Mouse (Mus musculus) myocyte (in vitro differentiated cells): ENCODE results near the gene Rcor3.

Source experiments
- E2F4 ChIP-seq: IDR thresholded peaks from one replicate; pipeline ENCODE4 v1.6.1; 2011; ENCODE audit warnings: mild to moderate bottlenecking, control low read depth, moderate library complexity; ENCODE audit not compliant: insufficient read depth
- MYOD1 ChIP-seq, 3 experiments: IDR thresholded peaks; one replicate each; pipeline ENCODE4 v1.6.1; 2011; ENCODE audit warnings: control low read depth in 2 of 3, low read depth in 2 of 3, mild to moderate bottlenecking in 2 of 3, moderate library complexity in 1 of 3; ENCODE audit not compliant: insufficient read length in 2 of 3, control insufficient read depth in 1 of 3
- POLR2A ChIP-seq: IDR thresholded peaks from one replicate; pipeline ENCODE4 v1.6.1; 2011; ENCODE audit warnings: low read depth, mild to moderate bottlenecking, control low read depth, moderate library complexity; ENCODE audit not compliant: insufficient read length
- TCF12 ChIP-seq: IDR thresholded peaks from one replicate; pipeline ENCODE4 v1.6.1; 2011; ENCODE audit warnings: mild to moderate bottlenecking, control low read depth; ENCODE audit not compliant: poor library complexity, insufficient read depth, severe bottlenecking
- USF1 ChIP-seq: IDR thresholded peaks from one replicate; pipeline ENCODE4 v1.6.1; 2011; ENCODE audit warnings: low read depth, mild to moderate bottlenecking, control low read depth, moderate library complexity

- no peak for TF ChIP-seq POLR2A
- TF ChIP-seq USF1, result no peak
- TF ChIP-seq MYOD1 (IDR thresholded peaks at IDR 0.05; ENCODE audit: control insufficient read depth in 1 of 3, insufficient read length in 2 of 3, low read depth in 2 of 3), result no peak
- no peak for TF ChIP-seq TCF12
- no peak for TF ChIP-seq E2F4
These were observed 42.0 kb upstream of the Rcor3 start for GRCm38 (mm10) chr1:192179877-192180276.
